Mouse (Mus musculus) forebrain, embryonic 14.5 days (tissue): ENCODE results near the gene Slc18a2. TPM values are rescaled to one million over a fixed set of nuclear protein-coding genes. Genes with fewer than 3 reads are reported as not detected.

Experiments
- ATAC-seq: fragments of 200-750 bp; cut with Nextera tagmentation; 2 replicates; pipeline ENCODE4 v1.8.0; 2017; ENCODE audit warnings: mild to moderate bottlenecking, moderate library complexity
- DNase-seq: peaks from one replicate; pipeline ENCODE4 v3.0.0-alpha.2; 2015; ENCODE audit warnings: low spot score
- H3K27ac ChIP-seq: fragments of 300-500 bp; sonication (generic); 2 replicates; pipeline ENCODE4 v1.5.1; 2014; ENCODE audit warnings: low read depth, mild to moderate bottlenecking, control low read depth, low read length, moderate library complexity
- H3K27me3 ChIP-seq: fragments of 300-500 bp; sonication (generic); replicated peaks from 2 replicates; pipeline ENCODE4 v1.6.1; 2014; ENCODE audit warnings: low read length, control low read depth, mixed read lengths; ENCODE audit not compliant: control insufficient read depth, insufficient read depth
- H3K36me3 ChIP-seq: fragments of 300-500 bp; sonication (generic); 2 replicates; pipeline ENCODE4 v1.6.1; 2014; ENCODE audit warnings: low read length, control low read depth; ENCODE audit not compliant: control insufficient read depth, insufficient read depth
- H3K4me1 ChIP-seq: fragments of 300-500 bp; sonication (generic); 2 replicates; pipeline ENCODE4 v1.6.1; 2014; ENCODE audit warnings: antibody characterized with exemption, low read length, control low read depth; ENCODE audit not compliant: control insufficient read depth, insufficient read depth
- H3K4me2 ChIP-seq: fragments of 300-500 bp; sonication (generic); 2 replicates; pipeline ENCODE4 v1.6.1; 2014; ENCODE audit warnings: mild to moderate bottlenecking, control low read depth, low read length
- H3K4me3 ChIP-seq: fragments of 300-500 bp; sonication (generic); 2 replicates; pipeline ENCODE4 v1.5.1; 2014; ENCODE audit warnings: low read depth, low read length, control low read depth
- H3K9ac ChIP-seq: fragments of 300-500 bp; sonication (generic); 2 replicates; pipeline ENCODE4 v1.6.1; 2014; ENCODE audit warnings: mild to moderate bottlenecking, low read length, control low read depth, moderate library complexity
- H3K9me3 ChIP-seq: fragments of 300-500 bp; sonication (generic); replicated peaks from 2 replicates; pipeline ENCODE4 v1.6.1; 2016; ENCODE audit warnings: low read length, control low read depth, mixed read lengths; ENCODE audit not compliant: control insufficient read depth
- WGBS: fragments of 180-500 bp; shearing (Covaris S2); extraction: QIAGEN DNeasy Blood & Tissue Kit; methylation state at CpG from one replicate; pipeline ENCODE4 v1.1.7; 2014; 5-methylcytosine and 5-hydroxymethylcytosine counted together
- polyA plus RNA-seq: library from polyadenylated mRNA; unstranded; fragments of >200 nt; fragmentation: Nextera tagmentation; extraction: Ambion mirVana; gene quantifications from 2 replicates; pipeline ENCODE4 v1.2.1, GENCODE M21; 2014

The Slc18a2 gene
- polyA plus RNA-seq, 1 experiment from 2014 or later: 25.8 TPM

DNA sequence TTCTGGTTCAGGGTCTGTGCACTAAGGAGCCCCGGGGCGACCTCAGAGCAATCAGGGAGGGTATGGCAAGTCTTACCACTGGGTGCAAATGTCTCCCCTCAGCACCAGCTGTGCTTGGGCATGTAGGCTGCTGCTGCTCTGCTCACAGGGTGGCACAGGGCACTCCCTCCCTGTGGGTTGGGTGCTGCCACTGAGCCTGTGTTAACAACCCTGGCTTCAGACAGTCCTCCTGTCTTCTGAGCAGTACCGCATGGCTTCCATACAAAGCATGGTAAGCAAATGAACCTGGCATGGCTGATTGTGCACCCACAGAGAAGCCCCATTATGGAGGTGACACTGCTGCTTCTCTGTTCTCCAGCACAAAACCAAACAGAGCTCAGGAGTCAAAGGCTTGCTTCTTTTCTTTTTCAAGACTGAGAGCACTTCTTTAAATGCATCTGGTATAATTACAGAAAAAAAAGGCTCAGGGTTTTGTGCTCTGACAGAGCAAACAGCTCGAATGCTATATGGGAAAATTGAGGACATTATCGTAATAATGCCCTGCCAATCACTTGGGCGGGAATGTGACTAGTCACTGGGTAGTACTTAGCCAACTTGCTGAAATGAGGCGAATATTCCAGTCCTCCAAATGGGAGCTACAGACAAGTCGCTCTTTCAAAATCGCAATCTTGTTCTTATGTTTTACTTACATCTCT, 4.3 kb downstream of the Slc18a2 start:
- peak; percentile 74 for ATAC-seq
- peak overlapping the region; percentile 28; the same call in 1 of the 2 replicates for H3K4me2 ChIP-seq
- no peak overlapping the region for H3K4me3 ChIP-seq
- 0 out of 2 replicates have a peak overlapping the region, but pooled peaks have one; percentile 9 for H3K9ac ChIP-seq
- peak overlapping the region; percentile 87 for H3K27ac ChIP-seq
- H3K36me3 ChIP-seq: no peaks in the 10 kb centered on the region
- peak; percentile 83 for DNase-seq
- WGBS: 38% methylated on average over 9 of the region's 9 CpGs
- peaks cover 22% of the 10 kb centered on the region for H3K4me1 ChIP-seq
- peaks cover 6% of the 10 kb centered on the region; the same call in 1 of the 2 replicates for H3K27me3 ChIP-seq
- no peaks in the 10 kb centered on the region for H3K9me3 ChIP-seq

DNA sequence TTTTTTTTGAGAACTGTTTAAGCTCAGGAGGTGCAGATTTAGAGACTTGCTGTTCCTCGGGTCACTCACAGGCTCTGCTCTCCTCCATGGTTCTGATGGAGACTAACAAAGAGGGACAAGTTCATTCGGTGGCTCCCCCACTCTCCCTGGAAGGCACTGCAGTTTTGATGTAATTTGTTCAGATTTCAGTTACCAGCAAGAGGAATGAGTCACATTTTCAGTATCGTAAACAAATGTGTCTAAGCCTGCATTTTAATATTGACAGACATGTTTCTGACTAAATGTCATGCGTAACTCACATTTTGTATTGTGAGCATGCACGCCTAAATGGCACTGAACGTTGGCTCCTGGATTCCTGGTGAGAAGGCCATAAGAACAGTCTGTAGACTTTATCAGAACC, 5.2 kb downstream of the Slc18a2 start:
- H3K4me2 ChIP-seq: peak overlapping the region; percentile 28; the same call in 1 of the 2 replicates
- peaks cover 6% of the 10 kb centered on the region; the same call in 1 of the 2 replicates for H3K27me3 ChIP-seq
- H3K27ac ChIP-seq: peak overlapping the region; percentile 87
- no peaks in the 10 kb centered on the region for H3K9me3 ChIP-seq
- 46% methylated on average over 6 of the region's 6 CpGs for WGBS
- no peaks in the 10 kb centered on the region for H3K36me3 ChIP-seq
- H3K4me1 ChIP-seq: peaks cover 18% of the 10 kb centered on the region
- ATAC-seq (no peak), DNase-seq (peak; percentile 26)
- H3K9ac ChIP-seq: peak overlapping the region; percentile 18; the same call in 1 of the 2 replicates
- no peak overlapping the region for H3K4me3 ChIP-seq

DNA sequence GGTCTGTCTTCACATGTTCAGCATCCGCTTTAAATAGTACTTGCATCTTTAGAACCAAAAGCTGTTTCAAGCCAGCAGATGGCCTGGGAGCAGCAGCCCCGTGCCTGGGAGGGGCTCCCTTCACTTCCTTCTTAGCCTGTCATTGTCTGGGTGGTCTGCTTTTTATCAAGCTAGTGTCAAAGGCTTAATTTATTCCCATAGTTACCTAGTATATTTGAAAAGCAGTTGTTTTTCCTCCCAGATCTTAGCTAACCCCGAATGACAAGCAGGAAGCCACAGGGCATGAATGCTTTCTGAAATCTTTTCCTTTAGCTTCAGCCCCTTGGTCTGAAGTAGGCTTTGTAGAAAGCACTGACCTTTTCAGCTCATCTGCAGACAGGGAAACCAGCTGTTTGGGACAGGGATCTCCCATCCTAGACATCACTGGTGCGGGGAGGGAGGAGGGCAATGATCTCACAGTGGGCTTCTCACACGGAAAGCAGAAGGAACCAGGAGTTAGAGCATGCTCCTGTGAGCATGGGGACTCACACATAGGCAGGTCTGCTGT, 6.8 kb downstream of the Slc18a2 start:
- peak overlapping the region; percentile 8; the same call in 1 of the 2 replicates for H3K4me2 ChIP-seq
- H3K9ac ChIP-seq: peak overlapping the region; percentile 29; the same call in 1 of the 2 replicates
- no peaks in the 10 kb centered on the region for H3K36me3 ChIP-seq
- peak overlapping the region; percentile 48; the same call in 1 of the 2 replicates for H3K27ac ChIP-seq
- DNase-seq: peak; percentile 67
- WGBS: 17% methylated on average over 5 of the region's 5 CpGs
- H3K4me3 ChIP-seq: no peak overlapping the region
- ATAC-seq: peak; percentile 32; the same call in 1 of the 2 replicates
- H3K27me3 ChIP-seq: no peaks in the 10 kb centered on the region
- peaks cover 18% of the 10 kb centered on the region for H3K4me1 ChIP-seq
- no peaks in the 10 kb centered on the region for H3K9me3 ChIP-seq

DNA sequence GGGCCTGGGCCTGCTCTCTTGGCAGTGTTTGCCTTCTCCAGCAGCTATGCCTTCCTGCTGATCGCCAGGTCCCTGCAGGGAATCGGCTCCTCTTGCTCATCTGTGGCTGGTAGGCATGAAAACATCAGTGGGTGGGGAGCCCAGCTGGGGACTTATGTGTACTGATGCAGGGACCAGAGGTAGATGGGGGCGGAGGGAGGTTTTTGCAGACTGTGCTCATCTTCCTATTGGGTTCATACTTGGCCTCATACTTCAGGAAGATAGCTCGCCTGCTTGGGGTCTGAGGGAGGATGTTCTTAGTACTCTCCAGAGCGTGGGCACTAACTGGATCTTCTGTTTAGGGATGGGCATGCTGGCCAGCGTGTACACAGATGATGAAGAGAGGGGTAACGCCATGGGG, 12.5 kb downstream of the Slc18a2 start:
- Histone ChIP-seq H3K4me1 (no peaks in the 10 kb centered on the region), H3K9me3 (no peaks in the 10 kb centered on the region), H3K36me3 (no peaks in the 10 kb centered on the region), H3K27ac (no peak overlapping the region), H3K9ac (no peak overlapping the region), H3K4me3 (no peak overlapping the region), H3K27me3 (no peaks in the 10 kb centered on the region), H3K4me2 (no peak overlapping the region)
- ATAC-seq: no peak
- 92% methylated on average over 7 of the region's 7 CpGs for WGBS
- no peak for DNase-seq

GRCm38 (mm10) chr19:59276354-59276753, 15.7 kb downstream of the Slc18a2 start:
- Histone ChIP-seq H3K27ac (no peak overlapping the region), H3K27me3 (no peaks in the 10 kb centered on the region), H3K4me1 (no peaks in the 10 kb centered on the region), H3K9ac (no peak overlapping the region), H3K36me3 (no peaks in the 10 kb centered on the region), H3K4me2 (no peak overlapping the region), H3K4me3 (no peak overlapping the region), H3K9me3 (no peaks in the 10 kb centered on the region)
- ATAC-seq: no peak
- DNase-seq: no peak
- WGBS: 89% methylated on average over 7 of the region's 7 CpGs

DNA sequence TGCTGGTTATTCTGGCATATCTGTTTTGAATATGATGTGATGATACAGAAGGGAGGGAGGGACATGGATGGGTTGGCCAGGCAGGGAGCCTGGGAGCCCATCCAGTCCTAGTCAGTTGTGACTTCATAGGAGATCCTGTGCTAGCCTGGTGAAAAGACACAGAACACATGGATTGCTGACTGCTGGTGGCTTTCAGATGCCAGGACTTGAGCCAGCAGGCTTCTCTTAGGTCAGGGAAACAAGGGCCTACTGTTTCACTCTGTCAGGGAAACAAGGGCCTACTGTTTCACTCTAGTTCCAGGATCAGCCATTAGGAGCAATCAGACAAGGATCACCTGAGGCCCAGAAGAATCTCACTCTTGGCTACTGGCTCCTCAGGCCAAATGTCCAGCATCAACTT, 20.1 kb downstream of the Slc18a2 start:
- H3K4me1 ChIP-seq: no peaks in the 10 kb centered on the region
- no peak for DNase-seq
- H3K27ac ChIP-seq: no peak overlapping the region
- ATAC-seq: no peak
- H3K9me3 ChIP-seq: no peaks in the 10 kb centered on the region
- H3K4me3 ChIP-seq: no peak overlapping the region
- 0 out of 2 replicates have a peak, but pooled peaks cover 4% of the 10 kb centered on the region for H3K36me3 ChIP-seq
- no peak overlapping the region for H3K4me2 ChIP-seq
- no peak overlapping the region for H3K9ac ChIP-seq
- H3K27me3 ChIP-seq: no peaks in the 10 kb centered on the region

GRCm38 (mm10) chr19:59282001-59282400, 21.3 kb downstream of the Slc18a2 start:
- H3K4me1 ChIP-seq: no peaks in the 10 kb centered on the region
- H3K27ac ChIP-seq: no peak overlapping the region
- H3K4me2 ChIP-seq: no peak overlapping the region
- H3K36me3 ChIP-seq: 0 out of 2 replicates have a peak, but pooled peaks cover 4% of the 10 kb centered on the region
- H3K9ac ChIP-seq: no peak overlapping the region
- no peaks in the 10 kb centered on the region for H3K9me3 ChIP-seq
- WGBS: 93% methylated on average over 3 of the region's 3 CpGs
- no peak overlapping the region for H3K4me3 ChIP-seq
- ATAC-seq (no peak), DNase-seq (no peak)
- H3K27me3 ChIP-seq: no peaks in the 10 kb centered on the region

DNA sequence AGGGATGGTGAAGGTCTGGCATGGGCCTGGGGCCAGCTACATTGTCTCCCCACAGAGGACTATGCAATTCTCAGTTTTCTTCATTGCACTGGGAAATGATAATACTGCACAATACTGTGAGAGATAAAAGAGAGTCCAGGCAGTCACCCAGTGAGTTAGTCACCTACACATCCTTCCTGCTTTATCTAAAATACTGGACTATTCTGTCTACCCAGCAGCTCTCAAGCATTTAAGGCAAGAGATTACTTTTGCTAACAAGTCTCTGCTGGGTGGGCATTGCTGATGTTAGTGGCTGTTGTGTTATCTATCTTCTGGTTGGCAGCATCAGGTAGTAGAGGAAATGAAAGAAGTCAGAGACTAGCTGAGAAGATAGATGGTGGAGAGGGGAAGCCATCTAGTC, 28.3 kb downstream of the Slc18a2 start:
- Histone ChIP-seq H3K27me3 (no peaks in the 10 kb centered on the region), H3K4me2 (no peak overlapping the region), H3K9ac (no peak overlapping the region), H3K4me3 (no peak overlapping the region), H3K4me1 (no peaks in the 10 kb centered on the region), H3K9me3 (no peaks in the 10 kb centered on the region), H3K27ac (no peak overlapping the region), H3K36me3 (peaks cover 7% of the 10 kb centered on the region; the same call in 1 of the 2 replicates)
- no peak for DNase-seq
- ATAC-seq: no peak

GRCm38 (mm10) chr19:59289811-59290210, 29.1 kb downstream of the Slc18a2 start:
- Histone ChIP-seq H3K4me1 (no peaks in the 10 kb centered on the region), H3K27ac (no peak overlapping the region), H3K4me3 (no peak overlapping the region), H3K9ac (no peak overlapping the region), H3K4me2 (no peak overlapping the region), H3K36me3 (peaks cover 7% of the 10 kb centered on the region; the same call in 1 of the 2 replicates), H3K9me3 (no peaks in the 10 kb centered on the region), H3K27me3 (no peaks in the 10 kb centered on the region)
- no peak for DNase-seq
- ATAC-seq: no peak
- WGBS: 89% methylated on average over 6 of the region's 6 CpGs
